Mouse (Mus musculus): ENCODE data around the gene Efcab11. TPM values are rescaled to one million over a fixed set of nuclear protein-coding genes. Genes with fewer than 3 reads are reported as not detected.

Efcab11 gene
- polyA plus RNA-seq, 1 experiment from 2014 or later: 11.8 TPM

- ATAC-seq (ENCODE audit: insufficient number of reproducible peaks, low FRiP score): no peak
Observed at GRCm38 (mm10) chr12:99671162-99671865, 212.9 kb downstream of the Efcab11 start.

GRCm38 (mm10) chr12:99670762-99671152, 213.5 kb downstream of the Efcab11 start:
- H3K4me1 ChIP-seq (replicated peaks): peaks cover 8% of the 10 kb centered on the region; the same call in 1 of the 2 replicates
- no peak for ATAC-seq (ENCODE audit: insufficient number of reproducible peaks, low FRiP score)
- H3K27me3 ChIP-seq (replicated peaks): no peaks in the 10 kb centered on the region
- H3K27ac ChIP-seq (ENCODE audit: poor library complexity, severe bottlenecking): no peak overlapping the region
- H3K9me3 ChIP-seq (replicated peaks): no peaks in the 10 kb centered on the region
- H3K4me3 ChIP-seq: no peak overlapping the region
- 0 out of 2 replicates have a peak overlapping the region, but pooled peaks have one; percentile 9 for H3K4me2 ChIP-seq
- no peak overlapping the region for H3K9ac ChIP-seq
- no peaks in the 10 kb centered on the region for H3K36me3 ChIP-seq
- 84% methylated on average over 7 of the region's 7 CpGs for WGBS

More at GRCm38 (mm10) chr12:99671162-99671865, 212.9 kb downstream of the Efcab11 start:
- Histone ChIP-seq H3K4me2 (no peak overlapping the region), H3K4me1 (replicated peaks) (peaks cover 8% of the 10 kb centered on the region; the same call in 1 of the 2 replicates), H3K27me3 (replicated peaks) (no peaks in the 10 kb centered on the region), H3K9me3 (replicated peaks) (no peaks in the 10 kb centered on the region), H3K36me3 (no peaks in the 10 kb centered on the region), H3K4me3 (no peak overlapping the region), H3K9ac (no peak overlapping the region), H3K27ac (ENCODE audit: poor library complexity, severe bottlenecking) (no peak overlapping the region)
- WGBS: 73% methylated on average over 12 of the region's 12 CpGs

GRCm38 (mm10) chr12:99669976-99670761, 214.1 kb downstream of the Efcab11 start:
- Histone ChIP-seq H3K4me2 (peak overlapping the region; percentile 9; the same call in 1 of the 2 replicates), H3K27me3 (replicated peaks) (no peaks in the 10 kb centered on the region), H3K4me1 (replicated peaks) (peaks cover 8% of the 10 kb centered on the region; the same call in 1 of the 2 replicates), H3K36me3 (no peaks in the 10 kb centered on the region), H3K9me3 (replicated peaks) (no peaks in the 10 kb centered on the region), H3K4me3 (no peak overlapping the region), H3K27ac (ENCODE audit: poor library complexity, severe bottlenecking) (no peak overlapping the region), H3K9ac (no peak overlapping the region)
- WGBS: 66% methylated on average over 26 of the region's 26 CpGs
- ATAC-seq (ENCODE audit: insufficient number of reproducible peaks, low FRiP score): no peak

- ATAC-seq (ENCODE audit: insufficient number of reproducible peaks, low FRiP score): no peak
- H3K27ac ChIP-seq (ENCODE audit: poor library complexity, severe bottlenecking): no peak overlapping the region
- no peaks in the 10 kb centered on the region for H3K36me3 ChIP-seq
- H3K9me3 ChIP-seq (replicated peaks): peaks cover 4% of the 10 kb centered on the region; the same call in 1 of the 2 replicates
- H3K4me1 ChIP-seq (replicated peaks): no peaks in the 10 kb centered on the region
- H3K27me3 ChIP-seq (replicated peaks): no peaks in the 10 kb centered on the region
- WGBS: 76% methylated on average over 19 of the region's 19 CpGs
- no peak overlapping the region for H3K4me3 ChIP-seq
- no peak overlapping the region for H3K9ac ChIP-seq
- no peak overlapping the region for H3K4me2 ChIP-seq
Observed at GRCm38 (mm10) chr12:99654991-99655880, 229.0 kb downstream of the Efcab11 start.

GRCm38 (mm10) chr12:99652459-99652858, 231.8 kb downstream of the Efcab11 start:
- Histone ChIP-seq H3K4me1 (replicated peaks) (no peaks in the 10 kb centered on the region), H3K27me3 (replicated peaks) (no peaks in the 10 kb centered on the region), H3K4me3 (no peak overlapping the region), H3K4me2 (no peak overlapping the region), H3K36me3 (no peaks in the 10 kb centered on the region), H3K9me3 (replicated peaks) (no peaks in the 10 kb centered on the region), H3K9ac (no peak overlapping the region), H3K27ac (ENCODE audit: poor library complexity, severe bottlenecking) (no peak overlapping the region)
- 63% methylated on average over 6 of the region's 6 CpGs for WGBS
- no peak for ATAC-seq (ENCODE audit: insufficient number of reproducible peaks, low FRiP score)

GRCm38 (mm10) chr12:99649732-99650131, 234.5 kb downstream of the Efcab11 start:
- WGBS: 46% methylated on average over 2 of the region's 2 CpGs
- Histone ChIP-seq H3K9ac (no peak overlapping the region), H3K4me2 (no peak overlapping the region), H3K27ac (ENCODE audit: poor library complexity, severe bottlenecking) (no peak overlapping the region), H3K27me3 (replicated peaks) (no peaks in the 10 kb centered on the region), H3K4me3 (no peak overlapping the region), H3K4me1 (replicated peaks) (no peaks in the 10 kb centered on the region), H3K9me3 (replicated peaks) (peaks cover 12% of the 10 kb centered on the region), H3K36me3 (no peaks in the 10 kb centered on the region)
- no peak for ATAC-seq (ENCODE audit: insufficient number of reproducible peaks, low FRiP score)

- 64% methylated on average over 2 of the region's 2 CpGs for WGBS
- Histone ChIP-seq H3K4me1 (replicated peaks) (no peaks in the 10 kb centered on the region), H3K9ac (no peak overlapping the region), H3K27me3 (replicated peaks) (no peaks in the 10 kb centered on the region), H3K9me3 (replicated peaks) (peaks cover 21% of the 10 kb centered on the region), H3K4me2 (no peak overlapping the region), H3K27ac (ENCODE audit: poor library complexity, severe bottlenecking) (no peak overlapping the region), H3K36me3 (no peaks in the 10 kb centered on the region), H3K4me3 (no peak overlapping the region)
- ATAC-seq (ENCODE audit: insufficient number of reproducible peaks, low FRiP score): no peak
Observed at GRCm38 (mm10) chr12:99648781-99649180, 235.5 kb downstream of the Efcab11 start.

- H3K4me3 ChIP-seq: no peak overlapping the region
- H3K27me3 ChIP-seq (replicated peaks): no peaks in the 10 kb centered on the region
- no peaks in the 10 kb centered on the region for H3K36me3 ChIP-seq
- ATAC-seq (ENCODE audit: insufficient number of reproducible peaks, low FRiP score): no peak
- H3K4me2 ChIP-seq: no peak overlapping the region
- H3K27ac ChIP-seq (ENCODE audit: poor library complexity, severe bottlenecking): no peak overlapping the region
- H3K4me1 ChIP-seq (replicated peaks): no peaks in the 10 kb centered on the region
- no peak overlapping the region for H3K9ac ChIP-seq
- 80% methylated on average over 11 of the region's 11 CpGs for WGBS
- H3K9me3 ChIP-seq (replicated peaks): peaks cover 30% of the 10 kb centered on the region
Observed at GRCm38 (mm10) chr12:99646556-99647354, 237.5 kb downstream of the Efcab11 start.

GRCm38 (mm10) chr12:99645418-99645817, 238.8 kb downstream of the Efcab11 start:
- H3K27me3 ChIP-seq (replicated peaks): no peaks in the 10 kb centered on the region
- H3K4me1 ChIP-seq (replicated peaks): 0 out of 2 replicates have a peak, but pooled peaks cover 2% of the 10 kb centered on the region
- H3K36me3 ChIP-seq: no peaks in the 10 kb centered on the region
- H3K27ac ChIP-seq (ENCODE audit: poor library complexity, severe bottlenecking): no peak overlapping the region
- peak; percentile 92 for ATAC-seq (ENCODE audit: insufficient number of reproducible peaks, low FRiP score)
- no peak overlapping the region for H3K9ac ChIP-seq
- H3K4me2 ChIP-seq: no peak overlapping the region
- WGBS: 90% methylated on average over 18 of the region's 18 CpGs
- H3K4me3 ChIP-seq: no peak overlapping the region
- peaks cover 30% of the 10 kb centered on the region for H3K9me3 ChIP-seq (replicated peaks)

GRCm38 (mm10) chr12:99644966-99645365, 239.3 kb downstream of the Efcab11 start:
- ATAC-seq (ENCODE audit: insufficient number of reproducible peaks, low FRiP score): peak; percentile 100
- Histone ChIP-seq H3K9me3 (replicated peaks) (peaks cover 30% of the 10 kb centered on the region), H3K4me1 (replicated peaks) (peaks cover 6% of the 10 kb centered on the region; the same call in 1 of the 2 replicates), H3K27ac (ENCODE audit: poor library complexity, severe bottlenecking) (no peak overlapping the region), H3K27me3 (replicated peaks) (no peaks in the 10 kb centered on the region), H3K4me2 (no peak overlapping the region), H3K36me3 (no peaks in the 10 kb centered on the region), H3K4me3 (no peak overlapping the region), H3K9ac (no peak overlapping the region)
- WGBS: 87% methylated on average over 37 of the region's 37 CpGs
